Mouse (Mus musculus) liver, postnatal 0 days (tissue): Measurements from ENCODE around the gene Dtx2. TPM values are rescaled to one million over a fixed set of nuclear protein-coding genes. Genes with fewer than 3 reads are reported as not detected.
A peak's percentile ranks its signal among the peaks of the same experiment; 100 is the strongest.

Experiments
- ATAC-seq: fragments of 200-750 bp; cut with Nextera tagmentation; 2 replicates; pipeline ENCODE4 v1.8.0; 2017; ENCODE audit warnings: mild to moderate bottlenecking, moderate library complexity
- DNase-seq: peaks from one replicate; pipeline ENCODE4 v3.0.0-alpha.2; 2016
- H3K27ac ChIP-seq: fragments of 300-500 bp; sonication (generic); 2 replicates; pipeline ENCODE4 v1.5.1; 2014; ENCODE audit warnings: antibody characterized with exemption, moderate library complexity, mild to moderate bottlenecking, low read depth
- H3K27me3 ChIP-seq: fragments of 300-500 bp; sonication (generic); 2 replicates; pipeline ENCODE4 v1.6.1; 2014; ENCODE audit warnings: low read length, control low read depth, mixed read lengths; ENCODE audit not compliant: insufficient read depth
- H3K36me3 ChIP-seq: fragments of 300-500 bp; sonication (generic); replicated peaks from 2 replicates; pipeline ENCODE4 v1.6.1; 2014; ENCODE audit warnings: mild to moderate bottlenecking, control low read depth, low read length, moderate library complexity, mixed read lengths; ENCODE audit not compliant: insufficient read depth
- H3K4me1 ChIP-seq: fragments of 300-500 bp; sonication (generic); 2 replicates; pipeline ENCODE4 v1.6.1; 2014; ENCODE audit warnings: antibody characterized with exemption, mild to moderate bottlenecking, control low read depth; ENCODE audit not compliant: insufficient read depth
- H3K4me2 ChIP-seq: fragments of 300-500 bp; sonication (generic); 2 replicates; pipeline ENCODE4 v1.6.1; 2014; ENCODE audit warnings: low read depth, mild to moderate bottlenecking, low read length, moderate library complexity, mixed read lengths
- H3K4me3 ChIP-seq: fragments of 300-500 bp; sonication (generic); 2 replicates; pipeline ENCODE4 v1.5.1; 2014; ENCODE audit warnings: low read depth, low read length
- H3K9ac ChIP-seq: fragments of 300-500 bp; sonication (generic); replicated peaks from 2 replicates; pipeline ENCODE4 v1.6.1; 2014; ENCODE audit warnings: mild to moderate bottlenecking, moderate library complexity
- H3K9me3 ChIP-seq: fragments of 300-500 bp; sonication (generic); 2 replicates; pipeline ENCODE4 v1.6.1; 2016; ENCODE audit warnings: mild to moderate bottlenecking, control low read depth, low read length, mixed read lengths
- CTCF ChIP-seq: sonication (generic); IDR thresholded peaks from 2 replicates; pipeline ENCODE4 v1.5.1; 2016; ENCODE audit warnings: antibody characterized with exemption, low read depth
- EP300 ChIP-seq: IDR thresholded peaks from 2 replicates; pipeline ENCODE4 v1.6.1; 2016; ENCODE audit warnings: antibody characterized with exemption, low read depth, mild to moderate bottlenecking
- WGBS: fragments of 180-500 bp; shearing (Covaris S2); extraction: QIAGEN DNeasy Blood & Tissue Kit; methylation state at CpG from one replicate; pipeline ENCODE4 v1.1.7; 2014; ENCODE audit not compliant: insufficient replicate concordance; 5-methylcytosine and 5-hydroxymethylcytosine counted together
- polyA plus RNA-seq: library from polyadenylated mRNA; unstranded; fragments of >200 nt; fragmentation: Nextera tagmentation; extraction: Ambion mirVana; gene quantifications from 2 replicates; pipeline ENCODE4 v1.2.1, GENCODE M21; 2015

Dtx2 gene
- polyA plus RNA-seq, 1 experiment from 2014 or later, result 4.8 TPM

DNA sequence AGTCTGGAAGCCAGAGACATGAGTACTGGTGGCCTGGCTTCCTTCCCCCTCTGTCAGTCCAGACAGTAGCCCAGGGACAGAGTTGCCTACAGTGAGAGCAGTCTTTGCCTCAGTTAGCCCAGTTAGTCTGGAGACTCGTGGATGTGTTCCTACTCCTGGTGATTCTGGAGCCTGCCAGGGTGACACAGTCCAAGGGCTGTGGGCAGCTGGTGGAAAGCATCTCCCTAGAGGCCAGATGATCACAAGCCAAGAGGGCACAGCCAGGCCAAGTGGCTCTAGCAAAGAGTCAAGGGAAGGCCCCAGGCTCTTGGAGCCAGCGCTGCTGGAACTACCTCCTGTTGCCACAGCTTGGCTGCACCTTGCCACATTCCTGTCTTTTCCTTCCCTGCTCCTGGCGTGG is 31.1 kb downstream of the Dtx2 start:
- no peak for DNase-seq
- no peak for TF ChIP-seq CTCF
- no peak for TF ChIP-seq EP300
- WGBS, result 76% methylated on average over 3 of the region's 3 CpGs

DNA sequence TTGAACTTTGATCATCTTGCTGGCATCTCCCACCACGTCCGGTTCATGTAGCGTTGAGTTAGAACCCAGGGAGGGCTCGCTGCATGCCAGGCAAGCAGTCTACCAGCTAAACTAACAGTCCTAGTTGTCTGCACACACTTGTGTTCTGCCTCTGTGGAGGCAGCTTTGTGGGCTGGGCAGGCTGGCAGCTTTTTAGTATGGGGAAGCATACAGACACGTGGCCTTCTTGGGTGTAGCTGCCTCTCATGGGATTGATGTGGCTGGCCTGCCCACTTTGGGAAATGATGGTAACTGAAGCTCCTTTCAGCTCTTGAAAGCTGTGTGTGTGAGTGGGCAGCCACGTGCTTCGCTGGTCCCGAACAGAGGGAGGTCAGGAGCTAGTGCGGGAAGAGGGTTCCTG is 32.3 kb downstream of the Dtx2 start:
- DNase-seq (no peak), ATAC-seq (no peak)
- H3K27me3 ChIP-seq, result no peaks in the 10 kb centered on the region
- H3K4me1 ChIP-seq, result no peaks in the 10 kb centered on the region
- TF ChIP-seq EP300 (no peak), CTCF (no peak)
- H3K36me3 ChIP-seq, result peaks cover 17% of the 10 kb centered on the region; the same call in 1 of the 2 replicates
- H3K9ac ChIP-seq, result no peak overlapping the region
- H3K4me2 ChIP-seq, result no peak overlapping the region
- 81% methylated on average over 9 of the region's 9 CpGs for WGBS
- no peak overlapping the region for H3K27ac ChIP-seq
- no peaks in the 10 kb centered on the region for H3K9me3 ChIP-seq
- H3K4me3 ChIP-seq, result no peak overlapping the region

More for the DNA sequence above, 31.1 kb downstream of the Dtx2 start:
- Histone ChIP-seq H3K4me3 (no peak overlapping the region), H3K4me1 (no peaks in the 10 kb centered on the region), H3K9me3 (no peaks in the 10 kb centered on the region), H3K4me2 (no peak overlapping the region), H3K9ac (no peak overlapping the region), H3K27ac (no peak overlapping the region), H3K36me3 (peaks cover 17% of the 10 kb centered on the region; the same call in 1 of the 2 replicates), H3K27me3 (no peaks in the 10 kb centered on the region)
- no peak for ATAC-seq

DNA sequence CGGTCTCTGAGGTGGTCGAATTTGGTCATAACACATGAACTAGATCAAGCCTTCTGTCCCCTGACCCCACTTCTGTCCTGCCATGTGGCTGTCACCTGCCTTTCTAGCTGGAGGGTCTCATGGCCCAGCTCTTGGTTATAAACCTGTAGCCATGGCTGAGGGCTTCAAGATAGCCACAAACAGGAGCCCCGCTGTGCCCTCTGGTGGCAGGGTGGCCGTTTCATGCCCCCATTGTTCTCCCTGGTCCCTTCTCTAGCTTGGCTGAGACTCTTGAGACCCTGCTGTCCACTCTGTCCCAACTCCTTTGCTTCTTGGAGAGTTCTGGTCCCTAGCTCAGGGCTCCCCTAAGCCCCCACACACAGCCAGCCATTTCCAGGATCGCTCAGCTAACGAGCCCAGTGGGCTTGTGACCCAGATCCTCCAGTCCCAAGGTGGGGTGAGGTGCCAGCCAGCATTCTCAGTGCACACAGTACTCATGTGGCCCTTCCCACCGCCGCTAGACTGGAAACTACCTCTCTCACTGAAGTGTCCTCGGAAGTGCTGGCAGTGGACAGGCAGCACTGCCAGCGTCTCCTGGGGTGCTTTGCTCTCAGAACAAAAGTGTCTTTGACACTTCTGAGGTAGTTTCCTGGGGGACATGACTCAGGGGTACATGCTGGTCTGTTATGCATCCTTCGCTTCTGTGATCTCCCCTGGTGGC is 33.2 kb downstream of the Dtx2 start:
- Histone ChIP-seq H3K9ac (no peak overlapping the region), H3K27me3 (no peaks in the 10 kb centered on the region), H3K4me1 (no peaks in the 10 kb centered on the region), H3K27ac (no peak overlapping the region), H3K4me2 (no peak overlapping the region), H3K9me3 (no peaks in the 10 kb centered on the region), H3K4me3 (no peak overlapping the region), H3K36me3 (peaks cover 20% of the 10 kb centered on the region; the same call in 1 of the 2 replicates)
- no peak for DNase-seq
- 79% methylated on average over 11 of the region's 11 CpGs for WGBS
- peak; percentile 32; the same call in 1 of the 2 replicates for TF ChIP-seq CTCF
- no peak for TF ChIP-seq EP300
- ATAC-seq, result no peak

DNA sequence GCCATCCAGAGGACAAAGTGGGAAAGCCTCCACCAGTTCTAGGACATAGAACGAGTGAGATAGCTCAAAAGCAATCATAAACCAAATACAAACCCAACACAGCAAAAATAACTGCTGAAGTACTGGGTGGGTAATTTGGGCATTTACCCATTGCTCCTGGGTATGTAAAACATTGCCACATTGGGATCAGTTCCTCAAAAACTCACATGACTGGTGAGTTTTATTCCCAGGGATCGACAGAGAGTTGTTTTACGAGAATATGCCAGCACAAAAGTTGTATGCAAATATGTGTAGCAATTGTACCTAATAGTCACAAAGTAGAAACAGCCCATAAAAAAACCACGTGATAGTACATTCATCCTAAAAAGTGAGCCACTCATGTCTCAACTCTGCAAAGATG is 40.3 kb downstream of the Dtx2 start:
- TF ChIP-seq EP300 (no peak), CTCF (no peak)
- Histone ChIP-seq H3K27ac (no peak overlapping the region), H3K36me3 (peaks cover 8% of the 10 kb centered on the region; the same call in 1 of the 2 replicates), H3K4me2 (no peak overlapping the region), H3K9me3 (no peaks in the 10 kb centered on the region), H3K4me1 (peaks cover 3% of the 10 kb centered on the region; the same call in 1 of the 2 replicates), H3K4me3 (no peak overlapping the region), H3K27me3 (no peaks in the 10 kb centered on the region), H3K9ac (no peak overlapping the region)
- 60% methylated on average over 4 of the region's 4 CpGs for WGBS
- no peak for DNase-seq
- no peak for ATAC-seq

DNA sequence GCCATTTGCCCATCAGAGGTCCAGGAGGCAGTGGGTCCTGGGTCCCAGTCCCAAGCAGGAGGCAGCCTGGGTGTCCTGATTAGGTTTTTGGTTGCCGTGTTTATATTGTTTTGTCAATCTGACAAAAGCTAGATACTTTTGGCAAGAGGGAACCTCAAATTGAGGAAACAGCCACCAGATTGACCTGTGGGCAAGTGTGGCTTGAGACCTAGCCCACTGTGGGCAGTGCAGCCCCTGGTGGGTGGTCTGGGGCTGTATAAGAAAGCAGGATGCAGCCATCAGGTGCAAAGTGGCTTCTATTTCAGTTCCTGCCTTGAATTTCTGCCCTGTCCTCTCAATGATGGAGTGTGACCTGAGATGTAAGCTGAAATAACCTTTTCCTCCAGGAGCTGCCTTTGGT is 40.7 kb downstream of the Dtx2 start:
- WGBS, result 59% methylated on average over 1 of the region's 1 CpGs
- no peak for DNase-seq
- H3K27me3 ChIP-seq, result no peaks in the 10 kb centered on the region
- no peak for ATAC-seq
- peaks cover 5% of the 10 kb centered on the region; the same call in 1 of the 2 replicates for H3K36me3 ChIP-seq
- no peak overlapping the region for H3K4me2 ChIP-seq
- TF ChIP-seq CTCF, result no peak
- TF ChIP-seq EP300, result no peak
- H3K9ac ChIP-seq, result no peak overlapping the region
- H3K9me3 ChIP-seq, result no peaks in the 10 kb centered on the region
- H3K4me1 ChIP-seq, result peaks cover 6% of the 10 kb centered on the region; the same call in 1 of the 2 replicates
- H3K27ac ChIP-seq, result no peak overlapping the region
- H3K4me3 ChIP-seq, result no peak overlapping the region

DNA sequence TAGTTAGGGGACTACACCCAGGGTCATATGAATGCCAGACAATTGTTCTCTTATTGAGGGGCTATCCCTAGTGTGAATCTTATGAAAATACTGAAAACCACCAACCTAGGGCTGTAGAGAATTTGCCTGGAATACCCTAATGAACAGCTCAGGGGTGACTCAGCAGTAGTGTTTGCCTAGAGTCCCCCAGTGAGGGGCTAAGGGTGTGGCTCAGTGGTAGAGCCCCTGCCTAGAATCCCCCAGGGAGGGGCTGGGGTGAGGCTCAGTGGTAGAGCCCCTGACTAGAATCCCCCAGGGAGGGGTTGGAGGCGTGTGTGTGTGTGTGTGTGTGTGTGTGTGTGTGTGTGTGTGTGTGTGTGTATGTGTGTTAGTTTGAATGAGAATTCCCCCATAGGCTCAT is 42.1 kb downstream of the Dtx2 start:
- H3K27me3 ChIP-seq, result no peaks in the 10 kb centered on the region
- 60% methylated on average over 1 of the region's 1 CpGs for WGBS
- H3K4me1 ChIP-seq, result peaks cover 10% of the 10 kb centered on the region; the same call in 1 of the 2 replicates
- no peak overlapping the region for H3K9ac ChIP-seq
- H3K36me3 ChIP-seq, result 0 out of 2 replicates have a peak, but pooled peaks cover 5% of the 10 kb centered on the region
- H3K4me3 ChIP-seq, result no peak overlapping the region
- DNase-seq (no peak), ATAC-seq (no peak)
- H3K27ac ChIP-seq, result no peak overlapping the region
- no peaks in the 10 kb centered on the region for H3K9me3 ChIP-seq
- TF ChIP-seq EP300 (no peak), CTCF (no peak)
- H3K4me2 ChIP-seq, result no peak overlapping the region
